Mouse (Mus musculus): ENCODE results near the gene Nmbr.

- TF ChIP-seq EP300 (IDR thresholded peaks at IDR 0.05; ENCODE audit: low read depth) (no peak), CTCF (IDR thresholded peaks at IDR 0.05; ENCODE audit: low read depth) (no peak)
Observed at GRCm38 (mm10) chr10:14660875-14661274, 44.5 kb upstream of the Nmbr start.

Measured in liver, embryonic 14.5 days (tissue).